Mouse (Mus musculus) B cell, adult 2 months (primary cell): ENCODE results near the gene Slc7a15.
A peak's percentile ranks its signal among the peaks of the same experiment; 100 is the strongest.

Experiments used
- DNase-seq, 2 experiments: peaks; one replicate each; pipeline ENCODE4 v3.0.0; 2022

The Slc7a15 gene

GRCm38 (mm10) chr12:8504131-8504530 lies 94.7 kb downstream of the Slc7a15 start:
- DNase-seq, result no peak

DNA sequence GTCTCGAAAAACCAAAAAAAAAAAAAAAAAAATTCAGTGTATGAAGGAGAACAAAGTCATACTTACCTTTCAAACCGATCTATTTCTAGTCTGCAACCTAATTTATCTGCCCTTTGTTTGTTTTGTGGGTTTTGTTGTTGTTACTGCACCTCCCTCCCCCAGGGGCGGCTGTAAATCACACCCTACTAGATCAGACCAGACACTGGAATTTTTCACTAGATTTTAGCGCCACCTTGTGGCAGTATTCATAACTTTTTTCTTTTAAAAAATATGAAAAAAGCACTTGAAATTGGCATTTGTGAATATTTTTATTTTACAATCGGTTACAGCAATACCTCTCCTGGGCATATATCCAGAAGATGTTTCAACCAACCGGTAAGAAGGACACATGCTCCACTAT lies 96.3 kb downstream of the Slc7a15 start:
- DNase-seq, result peak; percentile 75

DNA sequence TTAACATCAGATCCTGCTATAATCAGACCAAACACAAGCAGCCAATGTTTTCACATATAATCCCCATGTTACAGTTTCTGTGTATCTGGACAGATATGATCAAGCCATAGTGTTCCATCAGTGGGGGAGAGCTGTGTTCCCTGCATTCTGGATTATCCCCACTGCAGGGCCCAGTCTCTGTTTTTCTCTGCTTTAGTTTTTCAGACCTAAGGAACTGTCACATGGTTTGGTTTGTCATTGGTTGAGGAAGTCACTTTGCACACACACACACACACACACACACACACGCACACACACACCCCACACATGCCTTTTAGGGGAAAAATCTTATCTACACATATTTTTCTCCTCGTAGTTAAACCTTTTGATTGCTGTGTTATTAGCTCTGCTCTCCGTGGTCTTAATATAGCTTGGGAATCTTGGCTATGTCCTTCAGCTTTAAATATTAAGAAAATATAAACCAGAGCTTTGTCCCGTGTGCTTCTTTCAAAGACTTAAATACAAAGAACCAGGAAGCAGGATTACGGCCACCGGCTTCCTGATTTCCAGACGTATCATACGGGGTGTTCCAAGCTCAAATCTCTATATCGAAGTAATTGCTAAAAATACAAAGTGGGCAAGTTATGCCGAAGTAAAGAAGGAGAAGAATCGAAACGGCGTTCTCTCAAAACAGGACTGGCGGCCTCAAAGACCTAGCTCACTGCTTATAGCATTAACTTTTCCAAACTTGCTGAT lies 97.1 kb downstream of the Slc7a15 start:
- peak; percentile 15 to 21 for DNase-seq

DNA sequence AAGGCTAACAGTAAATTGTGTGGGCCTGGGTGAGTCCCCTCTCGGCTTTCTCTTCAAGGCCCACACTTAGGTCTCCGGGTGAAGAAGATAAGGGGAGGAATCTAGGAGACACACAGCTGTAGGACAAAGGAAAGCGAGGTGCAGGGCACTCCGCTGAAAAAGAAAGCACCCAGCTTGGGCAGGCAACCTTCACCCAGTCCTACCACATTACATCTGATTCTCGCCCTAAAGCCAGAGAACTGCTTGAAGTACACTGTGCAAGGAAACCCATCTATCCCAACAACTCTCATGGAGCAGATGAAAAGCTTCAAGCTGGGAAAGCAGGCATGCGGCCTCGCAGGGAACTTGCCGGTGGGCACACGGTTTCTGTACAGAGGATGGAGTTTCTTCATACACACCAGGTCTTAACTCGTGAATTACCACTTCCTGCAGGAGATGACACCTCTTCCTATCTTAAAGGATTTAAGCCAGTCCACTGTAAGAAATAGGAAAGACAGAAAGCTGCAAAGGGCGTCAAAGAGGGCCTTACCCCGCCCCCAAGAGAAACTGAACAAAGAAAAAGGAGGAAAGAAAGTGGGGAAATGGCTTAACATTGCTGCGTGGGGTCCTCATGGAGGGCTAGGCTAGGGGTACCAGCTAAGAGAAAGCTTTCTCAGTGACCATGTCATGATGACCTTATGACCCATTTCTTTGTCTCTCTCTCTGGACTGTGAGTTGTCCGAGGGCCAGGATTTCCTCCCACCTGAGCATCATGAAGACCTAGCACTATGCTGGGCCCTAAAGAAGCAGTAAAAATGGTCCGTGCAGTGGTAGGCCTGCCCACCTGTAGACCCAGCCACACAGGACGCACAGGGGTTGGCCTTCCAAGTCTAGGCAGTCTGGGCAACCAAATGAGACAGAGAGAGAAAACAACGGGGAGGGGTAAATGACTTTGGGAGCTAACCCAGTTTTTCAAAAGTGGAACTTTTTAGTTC lies 98.0 kb downstream of the Slc7a15 start:
- DNase-seq, result peak in 1 of 2 experiments; percentile 25

DNA sequence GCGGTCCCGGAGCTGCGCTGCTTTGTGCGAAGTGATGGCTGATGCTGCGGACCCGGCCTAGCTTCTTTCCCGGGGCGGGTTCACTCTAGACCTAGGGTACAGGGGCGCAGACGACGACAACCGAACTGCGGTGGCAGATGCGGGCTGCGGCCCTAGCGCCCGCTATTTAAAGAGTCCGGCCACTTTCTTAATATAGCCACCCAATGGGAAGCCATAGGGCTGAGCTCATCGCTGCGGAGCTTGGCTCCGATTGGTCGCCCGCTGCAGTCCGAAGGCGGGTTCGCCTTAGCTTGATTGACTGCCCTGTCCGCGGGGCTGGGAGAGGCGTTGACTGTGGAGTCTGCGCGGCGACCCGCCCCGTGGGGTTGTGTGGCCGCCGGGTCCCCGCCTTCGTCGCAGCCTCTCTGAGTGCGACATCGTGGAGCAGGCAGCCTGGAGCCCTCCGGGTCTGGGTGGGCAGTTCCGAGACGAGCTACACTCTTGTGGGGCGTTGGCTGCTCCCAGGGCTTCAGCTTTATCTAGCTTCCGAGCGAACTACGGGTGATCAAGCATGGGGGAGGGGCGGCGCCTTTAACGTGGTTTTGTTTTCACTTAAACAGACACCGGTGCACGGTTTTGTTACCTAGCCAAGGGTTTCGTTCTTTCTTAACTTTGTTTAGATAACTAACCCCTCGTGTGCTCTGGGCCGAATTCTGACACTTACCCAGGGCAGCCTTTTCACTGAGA lies 98.8 kb downstream of the Slc7a15 start, which contains the start of gene Rhob:
Gene Rhob (minus strand): TSS at position 139 of the 726 bp plus-strand sequence.
- peak; percentile 93 for DNase-seq

GRCm38 (mm10) chr12:8499001-8499870 lies 99.6 kb downstream of the Slc7a15 start:
- peak in 1 of 2 experiments; percentile 63 for DNase-seq

GRCm38 (mm10) chr12:8498591-8499000 lies 100.3 kb downstream of the Slc7a15 start:
- DNase-seq, result peak; percentile 60 to 61

DNA sequence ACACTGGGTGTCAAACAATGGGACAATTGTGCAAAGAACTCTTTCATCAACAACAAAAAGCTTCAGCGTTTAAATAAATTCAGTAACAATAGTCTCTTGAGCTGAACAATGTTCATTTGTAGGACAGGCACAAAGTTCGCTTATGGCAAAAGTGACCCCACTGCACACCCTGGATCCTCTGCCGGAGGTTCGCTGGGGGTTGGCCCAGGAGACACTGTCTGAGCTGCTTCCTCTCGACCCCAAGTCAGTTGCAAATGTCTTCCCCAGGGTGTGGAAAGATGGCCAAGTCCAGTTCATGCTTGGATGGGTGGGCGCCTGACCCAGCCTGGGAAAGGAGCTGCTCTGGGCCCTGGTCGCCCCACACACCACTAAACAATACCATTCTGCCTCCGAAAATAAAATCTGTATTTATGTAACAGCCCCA lies 100.7 kb downstream of the Slc7a15 start:
- peak; percentile 53 to 60 for DNase-seq

GRCm38 (mm10) chr12:8497314-8497706 lies 101.6 kb downstream of the Slc7a15 start:
- peak; percentile 27 to 33 for DNase-seq

- DNase-seq, result peak in 1 of 2 experiments; percentile 12
Observed at GRCm38 (mm10) chr12:8496679-8497313, 102.1 kb downstream of the Slc7a15 start.

GRCm38 (mm10) chr12:8495881-8496678 lies 102.8 kb downstream of the Slc7a15 start:
- no peak for DNase-seq

- DNase-seq, result no peak
Observed at GRCm38 (mm10) chr12:8494675-8495074, 104.2 kb downstream of the Slc7a15 start.

DNA sequence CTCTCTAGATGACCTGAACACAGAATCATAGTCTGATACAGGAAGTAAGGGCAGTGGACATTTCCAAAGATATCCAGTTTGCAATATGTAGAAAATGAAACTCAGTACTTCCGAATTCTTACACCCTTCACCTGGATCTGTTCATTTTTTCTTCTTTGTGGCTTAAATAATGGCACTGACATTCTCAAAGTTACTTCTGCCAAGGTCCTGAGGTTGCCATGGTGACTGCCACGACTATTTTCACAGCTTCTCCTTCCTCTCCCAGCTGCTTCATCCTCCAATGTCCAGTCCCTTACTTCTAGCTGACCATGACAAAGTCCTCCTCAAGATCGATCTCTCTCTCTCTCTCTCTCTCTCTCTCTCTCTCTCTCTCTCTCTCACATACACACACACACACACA lies 105.5 kb downstream of the Slc7a15 start:
- no peak for DNase-seq

GRCm38 (mm10) chr12:8489098-8489497 lies 109.8 kb downstream of the Slc7a15 start:
- no peak for DNase-seq

DNA sequence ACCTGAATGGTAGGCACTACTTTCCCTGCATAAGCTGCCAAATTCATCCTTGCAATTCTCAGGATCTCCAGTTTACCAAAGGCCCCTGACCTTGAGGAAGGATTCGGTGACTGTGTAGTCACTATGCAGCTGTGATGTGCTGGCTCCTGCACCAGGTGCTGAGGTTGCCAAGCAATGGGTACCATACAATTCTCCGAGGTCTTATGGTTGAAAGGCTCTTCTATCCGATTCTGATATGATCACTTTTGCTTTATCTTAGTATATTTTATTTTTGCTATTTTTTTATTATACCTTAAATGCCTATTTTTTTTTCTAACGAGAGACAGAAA lies 110.2 kb downstream of the Slc7a15 start:
- DNase-seq, result no peak

- no peak for DNase-seq
Observed at GRCm38 (mm10) chr12:8487959-8488651, 110.8 kb downstream of the Slc7a15 start.

GRCm38 (mm10) chr12:8487281-8487680 lies 111.6 kb downstream of the Slc7a15 start:
- no peak for DNase-seq

GRCm38 (mm10) chr12:8485247-8485646 lies 113.6 kb downstream of the Slc7a15 start:
- DNase-seq, result no peak

- peak; percentile 19 to 22 for DNase-seq
Observed at GRCm38 (mm10) chr12:8482169-8482568, 116.7 kb downstream of the Slc7a15 start.
